Mouse (Mus musculus): Measurements from ENCODE around the gene Slco1a4. TPM values are rescaled to one million over a fixed set of nuclear protein-coding genes. Genes with fewer than 3 reads are reported as not detected.

Gene Slco1a4
- polyA plus RNA-seq, 1 experiment from 2014 or later: 0.13 TPM

DNA sequence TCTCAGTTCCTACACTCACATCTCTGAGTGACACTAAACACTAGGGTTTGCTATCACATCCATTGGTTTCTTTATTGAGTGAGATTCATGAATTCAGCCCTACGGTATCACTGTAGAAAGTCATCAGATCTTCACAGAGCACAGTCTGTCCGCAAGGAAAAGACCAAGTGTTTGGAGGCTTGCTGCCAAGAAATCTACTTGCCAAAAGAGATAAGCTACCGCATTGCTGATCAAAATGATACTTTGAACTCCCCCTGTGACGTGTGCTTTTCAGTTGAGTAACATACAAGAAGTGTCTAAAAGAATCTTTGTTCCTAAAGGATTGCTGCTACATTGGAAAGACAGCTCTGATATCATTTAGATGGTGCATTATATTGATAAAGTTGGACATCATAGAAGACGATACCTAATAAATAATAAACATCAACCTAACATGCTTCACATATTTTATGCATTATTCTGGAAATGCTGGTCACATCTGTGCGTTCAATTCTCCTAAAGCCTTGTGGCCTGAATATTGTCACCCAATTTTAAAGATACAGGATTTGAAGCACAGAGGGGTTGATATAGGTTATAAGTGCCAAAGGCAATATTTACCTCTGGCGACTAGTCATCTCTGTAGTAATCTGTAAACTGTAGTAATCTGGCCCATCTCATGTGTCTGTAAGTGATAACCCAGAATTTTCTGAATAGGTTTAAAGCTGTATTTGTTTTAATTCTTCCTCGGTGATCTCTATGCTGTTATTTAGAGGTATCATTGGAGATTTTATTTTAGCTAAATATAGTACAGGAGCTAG is 1.9 kb upstream of the Slco1a4 start:
- Histone ChIP-seq H3K27me3 (ENCODE audit: control insufficient read depth, insufficient read depth, low read length) (no peaks in the 10 kb centered on the region), H3K4me2 (ENCODE audit: low read depth) (no peak overlapping the region), H3K27ac (ENCODE audit: low read depth, low read length) (no peak overlapping the region), H3K36me3 (ENCODE audit: control insufficient read depth, insufficient read depth, low read length) (no peaks in the 10 kb centered on the region), H3K4me1 (ENCODE audit: control insufficient read depth, insufficient read depth, low read length) (no peaks in the 10 kb centered on the region), H3K9me3 (ENCODE audit: control insufficient read depth, low read length) (no peaks in the 10 kb centered on the region), H3K9ac (ENCODE audit: low read length) (no peak overlapping the region), H3K4me3 (ENCODE audit: low read depth, low read length) (no peak overlapping the region)
- WGBS: 91% methylated on average over 8 of the region's 8 CpGs
- ATAC-seq (ENCODE audit: insufficient read depth, low FRiP score, low TSS enrichment) (no peak), DNase-seq (ENCODE audit: low spot score) (no peak)

DNA sequence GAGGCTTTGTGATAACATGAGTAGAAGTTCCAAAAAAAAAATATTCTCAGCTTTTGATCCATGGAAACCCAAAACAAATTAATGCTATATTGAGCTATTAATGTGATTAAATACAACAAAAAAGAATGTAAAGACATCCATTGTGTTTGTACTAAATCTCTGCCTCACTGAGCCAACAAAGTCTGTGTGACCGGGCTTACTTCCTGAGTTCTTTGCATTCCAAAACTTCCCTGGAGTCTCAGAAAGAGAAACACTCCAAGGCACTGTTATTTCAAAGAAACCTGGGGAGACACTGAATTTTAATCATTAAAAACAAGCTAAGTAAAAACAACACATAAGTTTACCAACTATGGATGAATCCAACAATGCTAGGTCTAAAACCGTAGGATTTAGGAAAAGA is 2.4 kb downstream of the Slco1a4 start:
- no peak overlapping the region for H3K4me3 ChIP-seq (ENCODE audit: low read depth, low read length)
- no peaks in the 10 kb centered on the region for H3K4me1 ChIP-seq (ENCODE audit: control insufficient read depth, insufficient read depth, low read length)
- WGBS: 61% methylated on average over 2 of the region's 2 CpGs
- H3K9ac ChIP-seq (ENCODE audit: low read length): no peak overlapping the region
- DNase-seq (ENCODE audit: low spot score): no peak
- H3K27ac ChIP-seq (ENCODE audit: low read depth, low read length): no peak overlapping the region
- ATAC-seq (ENCODE audit: insufficient read depth, low FRiP score, low TSS enrichment): no peak
- no peaks in the 10 kb centered on the region for H3K36me3 ChIP-seq (ENCODE audit: control insufficient read depth, insufficient read depth, low read length)
- no peaks in the 10 kb centered on the region for H3K27me3 ChIP-seq (ENCODE audit: control insufficient read depth, insufficient read depth, low read length)
- no peak overlapping the region for H3K4me2 ChIP-seq (ENCODE audit: low read depth)
- no peaks in the 10 kb centered on the region for H3K9me3 ChIP-seq (ENCODE audit: control insufficient read depth, low read length)

DNA sequence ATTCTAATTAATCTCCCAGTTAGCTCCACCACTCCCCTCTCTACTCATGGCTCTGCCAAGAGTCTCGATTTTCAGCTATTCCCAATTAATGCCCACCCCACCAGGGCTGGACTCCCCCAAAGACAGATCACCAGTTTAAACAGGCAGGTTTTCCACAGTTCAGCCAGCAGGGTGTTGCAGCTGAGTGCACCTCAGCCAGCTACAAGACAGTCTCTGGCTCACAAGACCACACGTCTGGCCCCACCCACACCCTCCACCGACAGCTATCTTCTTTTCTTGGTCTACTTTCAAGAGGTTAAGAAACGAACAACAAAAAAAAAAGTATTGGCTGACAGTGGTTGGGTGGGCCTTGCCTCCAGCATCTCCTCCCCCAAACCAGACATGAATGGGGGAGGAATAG is 6.9 kb downstream of the Slco1a4 start:
- H3K27me3 ChIP-seq (ENCODE audit: control insufficient read depth, insufficient read depth, low read length): no peaks in the 10 kb centered on the region
- ATAC-seq (ENCODE audit: insufficient read depth, low FRiP score, low TSS enrichment) (no peak), DNase-seq (ENCODE audit: low spot score) (no peak)
- no peak overlapping the region for H3K4me3 ChIP-seq (ENCODE audit: low read depth, low read length)
- no peak overlapping the region for H3K4me2 ChIP-seq (ENCODE audit: low read depth)
- no peaks in the 10 kb centered on the region for H3K36me3 ChIP-seq (ENCODE audit: control insufficient read depth, insufficient read depth, low read length)
- H3K4me1 ChIP-seq (ENCODE audit: control insufficient read depth, insufficient read depth, low read length): no peaks in the 10 kb centered on the region
- 30% methylated on average over 4 of the region's 4 CpGs for WGBS
- no peak overlapping the region for H3K9ac ChIP-seq (ENCODE audit: low read length)
- H3K27ac ChIP-seq (ENCODE audit: low read depth, low read length): no peak overlapping the region
- no peaks in the 10 kb centered on the region for H3K9me3 ChIP-seq (ENCODE audit: control insufficient read depth, low read length)

DNA sequence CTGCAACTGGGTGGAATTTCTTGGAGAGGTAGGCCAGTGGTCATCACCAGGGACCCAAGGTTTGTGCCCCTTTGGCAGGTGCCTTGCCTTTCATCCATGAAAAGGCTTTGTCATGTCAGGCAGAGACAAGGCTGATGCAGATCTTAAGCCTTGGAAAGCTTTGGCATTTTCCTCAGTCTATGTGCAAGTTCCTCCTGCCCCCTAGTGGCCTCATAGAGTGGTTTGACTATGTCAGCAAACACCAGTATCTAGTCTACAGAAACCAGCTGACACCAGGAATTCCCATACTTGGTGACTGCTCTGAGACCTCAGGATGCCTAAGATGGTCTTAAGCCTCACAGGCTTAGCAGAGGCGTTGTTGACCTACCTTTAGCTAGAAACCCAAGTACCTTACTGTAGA is 58.2 kb downstream of the Slco1a4 start:
- no peak overlapping the region for H3K27ac ChIP-seq (ENCODE audit: low read depth, low read length)
- no peak overlapping the region for H3K9ac ChIP-seq (ENCODE audit: low read length)
- no peaks in the 10 kb centered on the region for H3K27me3 ChIP-seq (ENCODE audit: control insufficient read depth, insufficient read depth, low read length)
- WGBS: 10% methylated on average over 1 of the region's 1 CpGs
- no peaks in the 10 kb centered on the region for H3K4me1 ChIP-seq (ENCODE audit: control insufficient read depth, insufficient read depth, low read length)
- no peak overlapping the region for H3K4me3 ChIP-seq (ENCODE audit: low read depth, low read length)
- ATAC-seq (ENCODE audit: insufficient read depth, low FRiP score, low TSS enrichment) (peak; percentile 80; the same call in 1 of the 2 replicates), DNase-seq (ENCODE audit: low spot score) (peak; percentile 46)
- no peak overlapping the region for H3K4me2 ChIP-seq (ENCODE audit: low read depth)
- H3K36me3 ChIP-seq (ENCODE audit: control insufficient read depth, insufficient read depth, low read length): no peaks in the 10 kb centered on the region
- H3K9me3 ChIP-seq (ENCODE audit: control insufficient read depth, low read length): no peaks in the 10 kb centered on the region

DNA sequence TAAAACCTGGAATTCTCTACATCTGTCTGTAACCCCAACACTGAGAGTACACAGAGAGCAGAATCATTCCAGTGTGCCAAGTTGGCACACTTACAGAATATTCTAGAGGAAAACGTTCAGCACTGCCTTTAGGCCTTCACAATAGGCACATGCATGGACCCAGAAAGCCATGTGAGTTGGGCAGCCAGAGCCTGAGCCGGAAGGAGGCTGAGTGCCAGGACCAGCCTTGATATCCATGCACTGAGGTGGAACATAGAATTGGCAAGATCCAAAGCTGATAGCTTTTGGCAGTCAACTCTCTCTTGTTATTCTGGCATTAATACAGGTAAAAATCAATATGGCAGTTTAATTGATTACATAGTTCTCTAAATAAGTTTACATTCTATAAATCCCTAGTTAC is 81.5 kb downstream of the Slco1a4 start:
- no peak overlapping the region for H3K4me3 ChIP-seq (ENCODE audit: low read depth, low read length)
- no peaks in the 10 kb centered on the region for H3K4me1 ChIP-seq (ENCODE audit: control insufficient read depth, insufficient read depth, low read length)
- no peaks in the 10 kb centered on the region for H3K27me3 ChIP-seq (ENCODE audit: control insufficient read depth, insufficient read depth, low read length)
- no peaks in the 10 kb centered on the region for H3K36me3 ChIP-seq (ENCODE audit: control insufficient read depth, insufficient read depth, low read length)
- H3K4me2 ChIP-seq (ENCODE audit: low read depth): no peak overlapping the region
- H3K27ac ChIP-seq (ENCODE audit: low read depth, low read length): no peak overlapping the region
- no peak overlapping the region for H3K9ac ChIP-seq (ENCODE audit: low read length)
- WGBS: 93% methylated on average over 2 of the region's 2 CpGs
- ATAC-seq (ENCODE audit: insufficient read depth, low FRiP score, low TSS enrichment): no peak
- DNase-seq (ENCODE audit: low spot score): no peak
- no peaks in the 10 kb centered on the region for H3K9me3 ChIP-seq (ENCODE audit: control insufficient read depth, low read length)

DNA sequence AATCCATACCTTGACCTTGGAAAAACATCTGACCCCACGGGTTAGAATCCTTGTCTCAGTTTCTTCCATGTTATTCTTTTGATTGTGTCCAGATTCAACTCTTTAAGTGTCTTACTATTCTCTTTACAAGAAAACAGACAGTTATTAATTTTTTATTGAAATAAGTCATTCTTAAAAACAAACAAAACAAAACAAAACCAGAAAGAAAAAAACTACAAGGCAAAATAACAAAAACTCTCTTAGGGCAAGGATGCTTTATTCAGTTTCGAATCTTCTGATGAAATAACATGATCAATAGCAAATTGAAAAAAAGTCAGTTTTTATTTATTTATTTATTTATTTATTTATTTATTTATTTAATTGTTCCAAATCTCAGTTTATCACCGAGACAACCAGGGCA is 82.3 kb downstream of the Slco1a4 start, which contains the start of gene Gm5724:
Gene Gm5724 (minus strand): TSS at position 101 of the 400 bp plus-strand sequence.
- DNase-seq (ENCODE audit: low spot score) (no peak), ATAC-seq (ENCODE audit: insufficient read depth, low FRiP score, low TSS enrichment) (no peak)
- H3K9me3 ChIP-seq (ENCODE audit: control insufficient read depth, low read length): no peaks in the 10 kb centered on the region
- H3K4me1 ChIP-seq (ENCODE audit: control insufficient read depth, insufficient read depth, low read length): no peaks in the 10 kb centered on the region
- H3K36me3 ChIP-seq (ENCODE audit: control insufficient read depth, insufficient read depth, low read length): no peaks in the 10 kb centered on the region
- no peak within 1 kb of the TSS for H3K9ac ChIP-seq (ENCODE audit: low read length)
- H3K27me3 ChIP-seq (ENCODE audit: control insufficient read depth, insufficient read depth, low read length): no peaks in the 10 kb centered on the region
- no peak within 1 kb of the TSS for H3K4me3 ChIP-seq (ENCODE audit: low read depth, low read length)
- WGBS: 91% methylated on average over 3 of the region's 3 CpGs
- no peak within 1 kb of the TSS for H3K27ac ChIP-seq (ENCODE audit: low read depth, low read length)
- H3K4me2 ChIP-seq (ENCODE audit: low read depth): no peak within 1 kb of the TSS

Other genes starting within 250 kb of the Slco1a4 start
- 0.08 TPM in 1 of 2 replicates, not detected in the other for gene Slco1b2, start 226.7 kb downstream of the Slco1a4 start, polyA plus RNA-seq (2014; fragmentation: Nextera tagmentation; extraction: Ambion mirVana)
- gene Gm5724, start 82.4 kb downstream of the Slco1a4 start, polyA plus RNA-seq (2014; fragmentation: Nextera tagmentation; extraction: Ambion mirVana): not detected in 2 replicates
- gene Slco1a1, start 90.8 kb upstream of the Slco1a4 start, polyA plus RNA-seq (2014; fragmentation: Nextera tagmentation; extraction: Ambion mirVana): not detected in 2 replicates
- gene Gm6614, start 155.2 kb upstream of the Slco1a4 start, polyA plus RNA-seq (2014; fragmentation: Nextera tagmentation; extraction: Ambion mirVana): 0.12 TPM in 1 of 2 replicates, not detected in the other

All from neural tube, embryonic 11.5 days (tissue).